Mouse (Mus musculus) stomach, embryonic 14.5 days (tissue): Measurements from ENCODE around the gene Atp9a. TPM values are rescaled to one million over a fixed set of nuclear protein-coding genes. Genes with fewer than 3 reads are reported as not detected.

Source experiments
- ATAC-seq: fragments of 200-750 bp; cut with Nextera tagmentation; 2 replicates; pipeline ENCODE4 v1.8.0; 2017; ENCODE audit warnings: low read depth, moderate TSS enrichment; ENCODE audit not compliant: insufficient number of reproducible peaks, insufficient read depth, low FRiP score
- H3K27ac ChIP-seq: fragments of 300-500 bp; sonication (generic); 2 replicates; pipeline ENCODE4 v1.5.1; 2014; ENCODE audit warnings: mild to moderate bottlenecking, low read length, moderate library complexity, mixed read lengths
- H3K27me3 ChIP-seq: fragments of 300-500 bp; sonication (generic); 2 replicates; pipeline ENCODE4 v1.6.1; 2014; ENCODE audit warnings: low read length, control low read depth, mixed read lengths; ENCODE audit not compliant: control insufficient read depth, insufficient read depth
- H3K36me3 ChIP-seq: fragments of 300-500 bp; sonication (generic); 2 replicates; pipeline ENCODE4 v1.6.1; 2014; ENCODE audit warnings: mild to moderate bottlenecking, control low read depth, low read length, moderate library complexity, mixed read lengths; ENCODE audit not compliant: control insufficient read depth, insufficient read depth
- H3K4me1 ChIP-seq: fragments of 300-500 bp; sonication (generic); 2 replicates; pipeline ENCODE4 v1.6.1; 2014; ENCODE audit warnings: low read length, control low read depth, mixed read lengths; ENCODE audit not compliant: control insufficient read depth, insufficient read depth
- H3K4me2 ChIP-seq: fragments of 300-500 bp; sonication (generic); replicated peaks from 2 replicates; pipeline ENCODE4 v1.6.1; 2014; ENCODE audit warnings: low read depth, low read length, control low read depth
- H3K4me3 ChIP-seq: fragments of 300-500 bp; sonication (generic); 2 replicates; pipeline ENCODE4 v1.5.1; 2014; ENCODE audit warnings: low read depth, low read length, control low read depth
- H3K9ac ChIP-seq: fragments of 300-500 bp; sonication (generic); replicated peaks from 2 replicates; pipeline ENCODE4 v1.6.1; 2014; ENCODE audit warnings: low read depth, mild to moderate bottlenecking, control low read depth, low read length, moderate library complexity, mixed read lengths
- H3K9me3 ChIP-seq: fragments of 300-500 bp; sonication (generic); 2 replicates; pipeline ENCODE4 v1.6.1; 2016; ENCODE audit warnings: low read depth, low read length, control low read depth; ENCODE audit not compliant: control insufficient read depth
- WGBS: fragments of 180-500 bp; shearing (Covaris S2); extraction: QIAGEN DNeasy Blood & Tissue Kit; methylation state at CpG from one replicate; pipeline ENCODE4 v1.1.7; 2014; 5-methylcytosine and 5-hydroxymethylcytosine counted together
- polyA plus RNA-seq: library from polyadenylated mRNA; unstranded; fragments of >200 nt; fragmentation: Nextera tagmentation; extraction: Ambion mirVana; gene quantifications from 2 replicates; pipeline ENCODE4 v1.2.1, GENCODE M21; 2014

The Atp9a gene
- polyA plus RNA-seq, 1 experiment from 2014 or later, result 12.6 TPM

GRCm38 (mm10) chr2:168671724-168672123 lies 70.5 kb downstream of the Atp9a start:
- no peak for ATAC-seq
- 91% methylated on average over 9 of the region's 9 CpGs for WGBS
- H3K4me1 ChIP-seq, result no peaks in the 10 kb centered on the region
- H3K9me3 ChIP-seq, result no peaks in the 10 kb centered on the region
- no peaks in the 10 kb centered on the region for H3K27me3 ChIP-seq
- peaks cover 8% of the 10 kb centered on the region for H3K36me3 ChIP-seq
- H3K27ac ChIP-seq, result no peak overlapping the region
- H3K9ac ChIP-seq, result no peak overlapping the region
- H3K4me2 ChIP-seq, result no peak overlapping the region
- H3K4me3 ChIP-seq, result no peak overlapping the region

- Histone ChIP-seq H3K36me3 (peaks cover 8% of the 10 kb centered on the region), H3K4me3 (no peak overlapping the region), H3K27ac (no peak overlapping the region), H3K4me2 (no peak overlapping the region), H3K27me3 (no peaks in the 10 kb centered on the region), H3K9ac (no peak overlapping the region), H3K4me1 (no peaks in the 10 kb centered on the region), H3K9me3 (no peaks in the 10 kb centered on the region)
- ATAC-seq, result no peak
- 81% methylated on average over 14 of the region's 14 CpGs for WGBS
Observed at GRCm38 (mm10) chr2:168670241-168670640, 72.0 kb downstream of the Atp9a start.

DNA sequence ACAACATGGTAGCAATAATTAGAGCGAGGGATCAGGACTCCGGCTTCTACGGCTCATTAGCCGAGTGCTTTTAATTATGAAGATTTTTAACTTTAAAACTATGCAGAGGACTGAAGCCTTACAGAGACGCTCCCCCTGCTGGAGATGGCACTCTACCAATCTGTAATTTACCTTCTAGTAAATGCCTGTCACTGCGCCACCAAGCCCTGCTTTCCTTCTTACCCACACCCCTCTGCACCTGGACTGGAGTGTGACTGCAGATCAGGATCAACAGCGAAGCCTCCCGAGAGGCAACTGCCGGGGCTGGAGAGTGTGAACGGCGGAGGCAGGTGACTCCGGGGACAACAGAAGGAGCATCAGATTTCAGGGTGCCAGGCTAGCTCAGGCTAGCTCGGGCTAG lies 72.4 kb downstream of the Atp9a start:
- 69% methylated on average over 13 of the region's 13 CpGs for WGBS
- Histone ChIP-seq H3K4me2 (no peak overlapping the region), H3K4me3 (no peak overlapping the region), H3K4me1 (no peaks in the 10 kb centered on the region), H3K27me3 (no peaks in the 10 kb centered on the region), H3K27ac (no peak overlapping the region), H3K9me3 (no peaks in the 10 kb centered on the region), H3K9ac (no peak overlapping the region), H3K36me3 (peaks cover 8% of the 10 kb centered on the region)
- ATAC-seq, result no peak

- H3K36me3 ChIP-seq, result peaks cover 4% of the 10 kb centered on the region; the same call in 1 of the 2 replicates
- H3K4me2 ChIP-seq, result no peak overlapping the region
- no peaks in the 10 kb centered on the region for H3K9me3 ChIP-seq
- H3K4me1 ChIP-seq, result no peaks in the 10 kb centered on the region
- H3K27me3 ChIP-seq, result no peaks in the 10 kb centered on the region
- H3K27ac ChIP-seq, result no peak overlapping the region
- ATAC-seq, result no peak
- H3K9ac ChIP-seq, result no peak overlapping the region
- H3K4me3 ChIP-seq, result no peak overlapping the region
- WGBS, result 87% methylated on average over 13 of the region's 13 CpGs
Observed at GRCm38 (mm10) chr2:168667745-168668144, 74.5 kb downstream of the Atp9a start.

GRCm38 (mm10) chr2:168665680-168666079 lies 76.5 kb downstream of the Atp9a start:
- H3K27ac ChIP-seq, result no peak overlapping the region
- no peaks in the 10 kb centered on the region for H3K36me3 ChIP-seq
- H3K27me3 ChIP-seq, result no peaks in the 10 kb centered on the region
- H3K9me3 ChIP-seq, result no peaks in the 10 kb centered on the region
- H3K4me2 ChIP-seq, result no peak overlapping the region
- WGBS, result 85% methylated on average over 4 of the region's 4 CpGs
- ATAC-seq, result no peak
- no peak overlapping the region for H3K4me3 ChIP-seq
- no peak overlapping the region for H3K9ac ChIP-seq
- no peaks in the 10 kb centered on the region for H3K4me1 ChIP-seq

DNA sequence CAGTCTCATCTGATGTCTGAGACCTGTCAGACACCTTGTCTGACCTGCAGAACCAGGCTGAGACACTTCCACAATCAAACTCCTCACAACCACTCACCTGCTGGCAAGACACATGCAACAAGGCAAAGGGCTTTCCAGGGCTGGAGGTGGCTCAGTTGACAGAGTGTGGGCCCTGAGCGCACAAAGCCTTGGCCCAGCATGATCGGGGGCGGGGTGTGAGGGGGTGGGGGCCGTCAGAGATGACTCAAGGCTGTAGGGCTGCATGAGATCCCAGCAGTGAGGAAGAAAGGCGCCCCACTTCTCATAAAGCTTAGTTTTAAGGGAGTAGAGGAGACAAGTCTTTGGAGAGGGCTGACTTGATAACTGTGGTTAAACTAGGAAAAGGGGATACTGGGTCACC lies 78.5 kb downstream of the Atp9a start:
- Histone ChIP-seq H3K4me2 (no peak overlapping the region), H3K9me3 (no peaks in the 10 kb centered on the region), H3K9ac (no peak overlapping the region), H3K27me3 (no peaks in the 10 kb centered on the region), H3K36me3 (no peaks in the 10 kb centered on the region), H3K4me1 (no peaks in the 10 kb centered on the region), H3K4me3 (no peak overlapping the region), H3K27ac (no peak overlapping the region)
- ATAC-seq, result no peak
- 76% methylated on average over 5 of the region's 5 CpGs for WGBS

- no peaks in the 10 kb centered on the region for H3K4me1 ChIP-seq
- no peaks in the 10 kb centered on the region for H3K36me3 ChIP-seq
- 77% methylated on average over 7 of the region's 7 CpGs for WGBS
- no peak overlapping the region for H3K9ac ChIP-seq
- H3K4me3 ChIP-seq, result no peak overlapping the region
- H3K27ac ChIP-seq, result no peak overlapping the region
- no peak for ATAC-seq
- H3K27me3 ChIP-seq, result no peaks in the 10 kb centered on the region
- H3K4me2 ChIP-seq, result no peak overlapping the region
- H3K9me3 ChIP-seq, result no peaks in the 10 kb centered on the region
Observed at GRCm38 (mm10) chr2:168663216-168663615, 79.0 kb downstream of the Atp9a start.

- no peaks in the 10 kb centered on the region for H3K27me3 ChIP-seq
- no peak overlapping the region for H3K9ac ChIP-seq
- 53% methylated on average over 15 of the region's 15 CpGs for WGBS
- H3K4me2 ChIP-seq, result no peak overlapping the region
- H3K4me1 ChIP-seq, result no peaks in the 10 kb centered on the region
- no peak overlapping the region for H3K27ac ChIP-seq
- no peaks in the 10 kb centered on the region for H3K36me3 ChIP-seq
- ATAC-seq, result peak; percentile 28; the same call in 1 of the 2 replicates
- no peaks in the 10 kb centered on the region for H3K9me3 ChIP-seq
- no peak overlapping the region for H3K4me3 ChIP-seq
Observed at GRCm38 (mm10) chr2:168661802-168662201, 80.4 kb downstream of the Atp9a start.

DNA sequence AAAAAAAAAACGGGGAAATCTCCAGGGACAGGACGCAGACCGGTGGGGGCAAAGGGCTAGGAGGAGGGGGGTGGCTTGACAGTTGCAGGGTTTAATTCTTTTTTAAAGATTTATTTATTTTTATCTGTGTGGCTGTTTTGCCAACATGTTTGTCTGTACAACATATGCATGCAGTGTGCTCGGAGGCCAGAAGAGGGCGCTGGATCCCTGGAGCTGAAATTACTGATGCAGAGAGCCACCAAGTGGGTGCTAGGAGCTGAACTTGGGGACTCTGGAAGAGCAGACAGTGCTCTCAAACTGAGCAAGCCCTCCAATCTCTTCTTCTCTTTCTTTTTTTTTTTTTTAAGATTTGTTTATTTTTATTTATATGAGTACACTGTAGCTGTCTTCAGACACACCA lies 81.9 kb downstream of the Atp9a start:
- Histone ChIP-seq H3K4me2 (no peak overlapping the region), H3K36me3 (no peaks in the 10 kb centered on the region), H3K9ac (no peak overlapping the region), H3K4me1 (no peaks in the 10 kb centered on the region), H3K27ac (no peak overlapping the region), H3K27me3 (no peaks in the 10 kb centered on the region), H3K4me3 (no peak overlapping the region), H3K9me3 (no peaks in the 10 kb centered on the region)
- no peak for ATAC-seq
- WGBS, result 61% methylated on average over 5 of the region's 5 CpGs
